Mouse (Mus musculus) myocyte (in vitro differentiated cells): ENCODE data around the gene Ccdc9b. TPM values are rescaled to one million over a fixed set of nuclear protein-coding genes. Genes with fewer than 3 reads are reported as not detected.

Experiments
- H3K27me3 ChIP-seq: one replicate; pipeline ENCODE4 v1.6.1; 2011; ENCODE audit not compliant: control insufficient read depth, insufficient read depth, insufficient read length
- H3K36me3 ChIP-seq: one replicate; pipeline ENCODE4 v1.6.1; 2011; ENCODE audit not compliant: control insufficient read depth, insufficient read depth
- H3K4me2 ChIP-seq: one replicate; pipeline ENCODE4 v1.6.1; 2011; ENCODE audit warnings: low read depth, control low read depth
- H3K4me3 ChIP-seq: one replicate; pipeline ENCODE4 v1.5.1; 2011; ENCODE audit warnings: mild to moderate bottlenecking, control low read depth, moderate library complexity
- H3K79me2 ChIP-seq: one replicate; pipeline ENCODE4 v1.6.1; 2011; ENCODE audit not compliant: control insufficient read depth, insufficient read depth
- H3ac ChIP-seq: one replicate; pipeline ENCODE4 v1.6.1; 2011; ENCODE audit not compliant: control insufficient read depth, insufficient read length
- CEBPB ChIP-seq: IDR thresholded peaks from 2 replicates; pipeline ENCODE4 v1.6.1; 2011; ENCODE audit warnings: mild to moderate bottlenecking, moderate library complexity; ENCODE audit not compliant: poor library complexity, insufficient read depth, severe bottlenecking
- E2F4 ChIP-seq: IDR thresholded peaks from one replicate; pipeline ENCODE4 v1.6.1; 2011; ENCODE audit warnings: mild to moderate bottlenecking, control low read depth, moderate library complexity; ENCODE audit not compliant: insufficient read depth
- MAX ChIP-seq: IDR thresholded peaks from one replicate; pipeline ENCODE4 v1.6.1; 2011; ENCODE audit warnings: low read depth, mild to moderate bottlenecking, control low read depth
- MYOD1 ChIP-seq, 3 experiments: IDR thresholded peaks; one replicate each; pipeline ENCODE4 v1.6.1; 2011; ENCODE audit warnings: control low read depth in 2 of 3, low read depth in 2 of 3, mild to moderate bottlenecking in 2 of 3, moderate library complexity in 1 of 3; ENCODE audit not compliant: insufficient read length in 2 of 3, control insufficient read depth in 1 of 3
- MYOG ChIP-seq, 3 experiments: IDR thresholded peaks; one replicate each; pipeline ENCODE4 v1.6.1; 2011; ENCODE audit warnings: control low read depth in 2 of 3, low read depth in 2 of 3, mild to moderate bottlenecking in 2 of 3; ENCODE audit not compliant: insufficient read length in 2 of 3, control insufficient read depth in 1 of 3, insufficient read depth in 1 of 3
- POLR2A ChIP-seq: IDR thresholded peaks from one replicate; pipeline ENCODE4 v1.6.1; 2011; ENCODE audit warnings: low read depth, mild to moderate bottlenecking, control low read depth, moderate library complexity; ENCODE audit not compliant: insufficient read length
- POLR2AphosphoS2 ChIP-seq: IDR thresholded peaks from one replicate; pipeline ENCODE4 v1.6.1; 2011; ENCODE audit warnings: low read depth, control low read depth; ENCODE audit not compliant: insufficient read length
- REST ChIP-seq: IDR thresholded peaks from one replicate; pipeline ENCODE4 v1.6.1; 2011; ENCODE audit warnings: mild to moderate bottlenecking, control low read depth, moderate library complexity; ENCODE audit not compliant: insufficient read depth, insufficient read length
- SRF ChIP-seq: IDR thresholded peaks from one replicate; pipeline ENCODE4 v1.6.1; 2011; ENCODE audit warnings: low read depth; ENCODE audit not compliant: control insufficient read depth, insufficient read length
- TCF12 ChIP-seq: IDR thresholded peaks from one replicate; pipeline ENCODE4 v1.6.1; 2011; ENCODE audit warnings: mild to moderate bottlenecking, control low read depth; ENCODE audit not compliant: poor library complexity, insufficient read depth, severe bottlenecking
- TCF3 ChIP-seq: IDR thresholded peaks from one replicate; pipeline ENCODE4 v1.6.1; 2011; ENCODE audit warnings: low read depth, control low read depth; ENCODE audit not compliant: insufficient read length
- USF1 ChIP-seq: IDR thresholded peaks from one replicate; pipeline ENCODE4 v1.6.1; 2011; ENCODE audit warnings: low read depth, mild to moderate bottlenecking, control low read depth, moderate library complexity
- polyA plus RNA-seq: library from polyadenylated mRNA; unstranded; fragments of >200 nt; fragmentation: generic; extraction: Trizol; gene quantifications from one replicate; pipeline ENCODE4 v1.2.1, GENCODE M21; 2012; ENCODE audit warnings: missing spikeins

Ccdc9b gene
- polyA plus RNA-seq, 1 experiment = 9.0 TPM

DNA sequence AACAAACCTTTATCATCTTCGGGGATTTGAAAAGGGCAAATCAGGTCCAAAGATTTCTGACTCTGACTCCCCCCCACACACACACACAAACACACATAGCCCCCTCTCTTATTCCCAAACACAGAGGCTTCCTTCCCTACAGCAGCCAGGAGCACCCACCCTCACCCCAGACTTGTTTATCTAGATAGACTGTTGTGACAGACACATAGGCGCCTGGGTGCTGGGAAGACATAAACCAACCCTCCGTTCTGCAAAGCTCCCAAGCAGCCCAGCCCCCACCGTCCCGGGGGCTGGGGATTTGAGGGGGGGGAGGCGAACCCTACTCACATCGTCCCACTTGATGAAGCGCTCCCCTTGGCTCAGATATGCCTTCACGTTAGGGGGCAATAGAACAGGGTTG lies 34.5 kb downstream of the Ccdc9b start:
- Histone ChIP-seq H3K79me2 (no peaks in the 10 kb centered on the region), H3ac (no peak overlapping the region), H3K36me3 (no peaks in the 10 kb centered on the region), H3K4me3 (no peak overlapping the region), H3K4me2 (no peak overlapping the region), H3K27me3 (peaks cover 58% of the 10 kb centered on the region)
- no peak for TF ChIP-seq MAX
- TF ChIP-seq SRF = no peak
- TF ChIP-seq MYOD1 (IDR thresholded peaks at IDR 0.05; ENCODE audit: control insufficient read depth in 1 of 3, insufficient read length in 2 of 3, low read depth in 2 of 3) = no peak
- TF ChIP-seq E2F4 = no peak
- TF ChIP-seq MYOG (IDR thresholded peaks at IDR 0.05; ENCODE audit: control insufficient read depth in 1 of 3, insufficient read depth in 1 of 3, insufficient read length in 2 of 3, low read depth in 2 of 3) = no peak
- no peak for TF ChIP-seq TCF3
- no peak for TF ChIP-seq CEBPB
- no peak for TF ChIP-seq POLR2AphosphoS2
- TF ChIP-seq POLR2A = no peak
- no peak for TF ChIP-seq REST
- no peak for TF ChIP-seq USF1
- TF ChIP-seq TCF12 = no peak

DNA sequence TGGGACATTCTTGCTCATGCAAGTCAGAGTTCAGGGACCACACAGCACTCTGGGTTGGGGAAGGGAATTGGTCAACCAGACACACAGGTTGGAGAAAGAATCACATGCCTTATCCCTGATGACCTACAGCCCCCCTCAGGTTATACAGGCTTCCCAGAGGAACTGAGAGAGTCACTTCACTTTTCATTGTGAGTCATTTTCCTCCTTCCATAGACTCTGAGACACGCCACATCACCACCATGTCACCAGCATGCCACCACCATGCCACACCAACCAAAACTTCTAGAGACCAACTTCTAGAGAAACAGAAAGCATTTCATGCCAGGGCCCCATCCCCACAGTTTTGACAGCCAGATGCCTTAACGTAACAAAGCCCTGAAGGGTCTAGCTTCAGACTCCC lies 35.6 kb downstream of the Ccdc9b start:
- no peak overlapping the region for H3K4me2 ChIP-seq
- H3K27me3 ChIP-seq = peaks cover 59% of the 10 kb centered on the region
- H3K4me3 ChIP-seq = no peak overlapping the region
- no peaks in the 10 kb centered on the region for H3K36me3 ChIP-seq
- H3K79me2 ChIP-seq = no peaks in the 10 kb centered on the region
- TF ChIP-seq REST (no peak), POLR2A (no peak), USF1 (no peak), TCF12 (no peak), TCF3 (no peak), SRF (no peak), MYOG (IDR thresholded peaks at IDR 0.05; ENCODE audit: control insufficient read depth in 1 of 3, insufficient read depth in 1 of 3, insufficient read length in 2 of 3, low read depth in 2 of 3) (no peak), MYOD1 (IDR thresholded peaks at IDR 0.05; ENCODE audit: control insufficient read depth in 1 of 3, insufficient read length in 2 of 3, low read depth in 2 of 3) (no peak), CEBPB (no peak), MAX (no peak), E2F4 (no peak), POLR2AphosphoS2 (no peak)
- no peak overlapping the region for H3ac ChIP-seq

DNA sequence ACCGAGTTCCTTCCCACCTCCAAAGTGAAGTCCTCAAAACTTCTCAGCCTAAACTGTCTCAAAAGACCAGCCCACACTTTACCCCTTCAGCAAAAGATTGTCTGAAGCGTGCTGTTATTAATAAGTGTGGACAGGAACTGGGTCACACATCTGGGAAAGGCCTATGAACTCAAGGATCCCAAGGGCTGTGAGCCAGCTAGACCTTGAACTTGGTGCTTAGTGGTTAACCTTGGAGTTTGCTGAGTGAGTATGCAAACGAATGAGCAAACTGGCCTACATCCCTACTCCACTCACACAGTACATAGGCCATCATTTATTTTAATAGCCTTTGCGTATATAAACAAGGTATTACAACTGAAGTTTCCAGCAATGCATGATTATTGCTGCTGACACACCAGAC lies 37.0 kb downstream of the Ccdc9b start:
- no peaks in the 10 kb centered on the region for H3K36me3 ChIP-seq
- H3K27me3 ChIP-seq = peaks cover 62% of the 10 kb centered on the region
- H3K4me3 ChIP-seq = no peak overlapping the region
- H3K4me2 ChIP-seq = no peak overlapping the region
- TF ChIP-seq TCF3 (no peak), MYOG (IDR thresholded peaks at IDR 0.05; ENCODE audit: control insufficient read depth in 1 of 3, insufficient read depth in 1 of 3, insufficient read length in 2 of 3, low read depth in 2 of 3) (no peak), REST (no peak), USF1 (no peak), E2F4 (no peak), CEBPB (no peak), SRF (no peak), POLR2AphosphoS2 (no peak), MAX (no peak), POLR2A (no peak), MYOD1 (IDR thresholded peaks at IDR 0.05; ENCODE audit: control insufficient read depth in 1 of 3, insufficient read length in 2 of 3, low read depth in 2 of 3) (no peak), TCF12 (no peak)
- H3K79me2 ChIP-seq = no peaks in the 10 kb centered on the region
- H3ac ChIP-seq = no peak overlapping the region

DNA sequence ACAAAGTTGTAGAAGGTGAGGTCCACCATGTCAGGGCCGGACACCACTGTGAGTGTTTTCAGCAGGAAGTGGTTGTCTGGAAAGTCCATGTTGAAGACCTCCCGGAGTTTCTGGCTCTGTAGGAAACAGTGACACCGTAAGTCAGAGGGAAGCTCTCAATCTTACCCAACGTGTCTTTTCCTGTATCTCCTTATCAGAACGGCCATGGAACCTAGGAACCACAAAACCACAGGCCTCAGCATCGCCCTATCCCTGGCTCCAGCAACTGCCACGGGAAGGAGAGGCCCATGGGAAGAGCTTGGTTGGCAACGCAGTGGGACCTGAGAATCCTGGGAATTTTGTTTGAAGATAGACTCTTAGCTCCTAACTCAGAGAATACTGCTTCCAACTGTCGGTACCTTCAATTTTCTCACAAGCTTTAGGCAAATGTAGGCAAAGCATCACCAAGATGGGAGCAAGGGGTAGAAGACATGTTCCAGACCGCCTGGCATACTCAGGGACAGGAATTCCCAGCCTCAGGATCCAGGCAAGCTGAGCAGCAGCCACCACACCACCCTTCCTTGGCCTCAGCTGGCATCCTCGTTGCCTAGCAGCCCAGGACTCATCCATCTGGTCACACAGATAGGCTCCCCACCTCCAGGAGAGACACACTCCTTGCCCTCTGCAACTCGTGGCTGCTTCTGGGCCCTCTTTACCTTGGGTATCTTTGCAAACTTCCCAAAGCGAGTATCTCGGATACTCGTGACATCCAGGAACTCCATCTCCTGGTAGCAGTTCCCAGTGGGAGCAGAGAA lies 38.6 kb downstream of the Ccdc9b start:
- TF ChIP-seq MYOD1 (IDR thresholded peaks at IDR 0.05; ENCODE audit: control insufficient read depth in 1 of 3, insufficient read length in 2 of 3, low read depth in 2 of 3) (no peak), POLR2A (no peak), SRF (no peak), MYOG (IDR thresholded peaks at IDR 0.05; ENCODE audit: control insufficient read depth in 1 of 3, insufficient read depth in 1 of 3, insufficient read length in 2 of 3, low read depth in 2 of 3) (no peak)
- H3K4me3 ChIP-seq = no peak overlapping the region
- no peak overlapping the region for H3K4me2 ChIP-seq
- H3ac ChIP-seq = no peak overlapping the region
- H3K36me3 ChIP-seq = no peaks in the 10 kb centered on the region
- H3K27me3 ChIP-seq = peaks cover 70% of the 10 kb centered on the region
- no peaks in the 10 kb centered on the region for H3K79me2 ChIP-seq
